11 mouse cellular contexts compared by ENCODE assay signal in the genomic region with DNA sequence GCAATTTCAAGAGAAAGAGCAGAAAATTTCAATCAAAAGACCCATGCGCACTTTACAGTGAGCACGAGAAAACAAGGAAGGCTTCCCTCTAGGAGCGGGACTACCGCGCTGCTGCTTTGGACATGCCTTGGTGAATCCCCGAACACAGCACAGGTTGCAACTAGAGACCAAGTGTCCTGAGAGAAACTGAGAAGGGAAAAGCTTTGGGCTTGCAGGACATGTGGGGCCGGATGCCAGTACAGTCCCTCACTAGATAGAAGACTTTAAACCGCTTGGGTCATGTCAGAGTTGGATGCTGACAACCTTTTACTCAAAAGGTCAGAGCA.
DNase-seq lines count a peak whose midpoint lies in the region; ATAC-seq and TF ChIP-seq lines count a peak whose summit lies in the region.
"Had no signal": no experiment of that assay in that cellular context is flagged by ENCODE, and none has a peak within 500 bp of the region (broad histone marks: within the 10 kb centered on the region; RNA-seq: fewer than 3 reads in every experiment).

No protein-coding gene starts in this region.

- no peak for DNase-seq in embryonic facial prominence, embryonic 11.5 days (ENCODE audit: low spot score)
- DNase-seq in embryonic facial prominence, embryonic 10.5 days (ENCODE audit: low spot score): no peak
- no peak for DNase-seq in midbrain, embryonic 11.5 days (ENCODE audit: low spot score, missing footprints)
- no peak for DNase-seq in midbrain, embryonic 10.5 days (ENCODE audit: low spot score)
- DNase-seq in hindbrain, postnatal 0 days (ENCODE audit: low spot score): no peak
- no peak for DNase-seq in kidney, postnatal 36 days
- no peak for DNase-seq in liver, embryonic 11.5 days (ENCODE audit: low spot score)
- no peak for DNase-seq in adrenal gland, postnatal 14 days

- ATAC-seq in embryonic facial prominence, embryonic 11.5 days (replicated peaks; ENCODE audit: insufficient number of reproducible peaks, low FRiP score, low TSS enrichment, low read depth): peak; percentile 41; the same call in 1 of the 2 replicates
- ATAC-seq in midbrain, embryonic 11.5 days (ENCODE audit: low FRiP score): peak; percentile 7; the same call in 1 of the 2 replicates
- ATAC-seq in hindbrain, postnatal 0 days: peak; percentile 27; the same call in 1 of the 2 replicates
- ATAC-seq in liver, embryonic 11.5 days (replicated peaks; ENCODE audit: low FRiP score): no peak
- ATAC-seq: liver, embryonic 12.5 days; Patski had no signal

- TF ChIP-seq CTCF in hindbrain, postnatal 0 days (IDR thresholded peaks at IDR 0.05; ENCODE audit: low read depth): no peak

- H3K4me1 ChIP-seq in embryonic facial prominence, embryonic 11.5 days (ENCODE audit: control insufficient read depth, insufficient read depth, low read length): no peaks in the 10 kb centered on the region
- peaks cover 15% of the 10 kb centered on the region; the same call in 1 of the 2 replicates for H3K4me1 ChIP-seq in embryonic facial prominence, embryonic 10.5 days
- H3K4me1 ChIP-seq in midbrain, embryonic 11.5 days (ENCODE audit: control insufficient read depth, insufficient read depth, low read length): no peaks in the 10 kb centered on the region
- peaks cover 14% of the 10 kb centered on the region for H3K4me1 ChIP-seq in midbrain, embryonic 10.5 days
- 0 out of 2 replicates have a peak, but pooled peaks cover 3% of the 10 kb centered on the region for H3K4me1 ChIP-seq in hindbrain, postnatal 0 days (ENCODE audit: insufficient read depth, low read length)
- H3K4me1 ChIP-seq in liver, embryonic 11.5 days (replicated peaks; ENCODE audit: control insufficient read depth, insufficient read depth, low read length): no peaks in the 10 kb centered on the region
- H3K4me1 ChIP-seq: liver, embryonic 12.5 days had no signal

- H3K27ac ChIP-seq in embryonic facial prominence, embryonic 11.5 days (replicated peaks; ENCODE audit: low read depth, low read length): no peak overlapping the region
- no peak overlapping the region; the same call in 1 of the 2 replicates for H3K27ac ChIP-seq in embryonic facial prominence, embryonic 10.5 days (replicated peaks)
- no peak overlapping the region for H3K27ac ChIP-seq in midbrain, embryonic 11.5 days (ENCODE audit: low read depth, low read length)
- no peak overlapping the region for H3K27ac ChIP-seq in midbrain, embryonic 10.5 days (replicated peaks)
- H3K27ac ChIP-seq in hindbrain, postnatal 0 days: no peak overlapping the region
- H3K27ac ChIP-seq in liver, embryonic 11.5 days (ENCODE audit: low read depth, low read length): no peak overlapping the region
- H3K27ac ChIP-seq: heart, embryonic 10.5 days; liver, embryonic 12.5 days had no signal

- no peaks in the 10 kb centered on the region for H3K9me3 ChIP-seq in embryonic facial prominence, embryonic 11.5 days (replicated peaks; ENCODE audit: control insufficient read depth, low read length)
- H3K9me3 ChIP-seq in embryonic facial prominence, embryonic 10.5 days: no peaks in the 10 kb centered on the region
- no peaks in the 10 kb centered on the region for H3K9me3 ChIP-seq in midbrain, embryonic 11.5 days (ENCODE audit: control insufficient read depth, low read length)
- no peaks in the 10 kb centered on the region for H3K9me3 ChIP-seq in midbrain, embryonic 10.5 days (replicated peaks)
- H3K9me3 ChIP-seq in hindbrain, postnatal 0 days (ENCODE audit: low read length): no peaks in the 10 kb centered on the region
- H3K9me3 ChIP-seq in liver, embryonic 11.5 days (ENCODE audit: control insufficient read depth, low read length): no peaks in the 10 kb centered on the region
- H3K9me3 ChIP-seq: heart, embryonic 10.5 days; liver, embryonic 12.5 days had no signal

- H3K27me3 ChIP-seq in embryonic facial prominence, embryonic 11.5 days (ENCODE audit: control insufficient read depth, insufficient read depth, low read length): no peaks in the 10 kb centered on the region; the same call in 1 of the 2 replicates
- peaks cover 23% of the 10 kb centered on the region for H3K27me3 ChIP-seq in embryonic facial prominence, embryonic 10.5 days (replicated peaks; ENCODE audit: low read depth, poor library complexity, severe bottlenecking)
- no peaks in the 10 kb centered on the region for H3K27me3 ChIP-seq in midbrain, embryonic 11.5 days (ENCODE audit: control insufficient read depth, insufficient read depth, low read length)
- peaks cover 18% of the 10 kb centered on the region for H3K27me3 ChIP-seq in midbrain, embryonic 10.5 days (ENCODE audit: low read depth, poor library complexity, severe bottlenecking)
- no peaks in the 10 kb centered on the region for H3K27me3 ChIP-seq in hindbrain, postnatal 0 days (ENCODE audit: insufficient read depth, low read length)
- H3K27me3 ChIP-seq in liver, embryonic 11.5 days (replicated peaks; ENCODE audit: control insufficient read depth, insufficient read depth, low read length): no peaks in the 10 kb centered on the region; the same call in 1 of the 2 replicates
- H3K27me3 ChIP-seq: Patski had no signal

- WGBS in embryonic facial prominence, embryonic 11.5 days: 71% methylated on average over 8 of the region's 8 CpGs
- WGBS in embryonic facial prominence, embryonic 10.5 days: 74% methylated on average over 8 of the region's 8 CpGs
- WGBS in midbrain, embryonic 11.5 days: 67% methylated on average over 8 of the region's 8 CpGs
- WGBS in midbrain, embryonic 10.5 days: 76% methylated on average over 8 of the region's 8 CpGs
- 59% methylated on average over 8 of the region's 8 CpGs for WGBS in hindbrain, postnatal 0 days
- 72% methylated on average over 8 of the region's 8 CpGs for WGBS in liver, embryonic 11.5 days

- no peak overlapping the region for H3K9ac ChIP-seq in embryonic facial prominence, embryonic 11.5 days (replicated peaks; ENCODE audit: low read length)
- H3K9ac ChIP-seq in midbrain, embryonic 11.5 days (ENCODE audit: low read length): no peak overlapping the region
- no peak overlapping the region for H3K9ac ChIP-seq in hindbrain, postnatal 0 days (replicated peaks; ENCODE audit: low read length)
- no peak overlapping the region for H3K9ac ChIP-seq in liver, embryonic 11.5 days (ENCODE audit: low read depth, low read length)
- H3K9ac ChIP-seq: liver, embryonic 12.5 days had no signal

- H3K36me3 ChIP-seq in embryonic facial prominence, embryonic 11.5 days (replicated peaks; ENCODE audit: control insufficient read depth, insufficient read depth, low read depth, low read length): no peaks in the 10 kb centered on the region
- H3K36me3 ChIP-seq in embryonic facial prominence, embryonic 10.5 days (replicated peaks): no peaks in the 10 kb centered on the region
- H3K36me3 ChIP-seq in midbrain, embryonic 11.5 days (ENCODE audit: control insufficient read depth, insufficient read depth, low read length): no peaks in the 10 kb centered on the region
- H3K36me3 ChIP-seq in midbrain, embryonic 10.5 days: no peaks in the 10 kb centered on the region
- no peaks in the 10 kb centered on the region for H3K36me3 ChIP-seq in hindbrain, postnatal 0 days (ENCODE audit: insufficient read depth, low read length)
- no peaks in the 10 kb centered on the region for H3K36me3 ChIP-seq in liver, embryonic 11.5 days (ENCODE audit: control insufficient read depth, insufficient read depth, low read length)
- H3K36me3 ChIP-seq: heart, embryonic 10.5 days; liver, embryonic 12.5 days had no signal

- H3K4me3 ChIP-seq in embryonic facial prominence, embryonic 11.5 days (ENCODE audit: low read depth, low read length): no peak overlapping the region
- H3K4me3 ChIP-seq in embryonic facial prominence, embryonic 10.5 days: no peak overlapping the region
- H3K4me3 ChIP-seq in midbrain, embryonic 11.5 days (ENCODE audit: low read depth, low read length): no peak overlapping the region
- H3K4me3 ChIP-seq in midbrain, embryonic 10.5 days: no peak overlapping the region
- no peak overlapping the region for H3K4me3 ChIP-seq in hindbrain, postnatal 0 days (ENCODE audit: low read length)
- H3K4me3 ChIP-seq in liver, embryonic 11.5 days (ENCODE audit: low read depth, low read length): no peak overlapping the region
- H3K4me3 ChIP-seq: liver, embryonic 12.5 days had no signal

- no peak overlapping the region for H3K4me2 ChIP-seq in embryonic facial prominence, embryonic 11.5 days (ENCODE audit: low read depth, low read length)
- H3K4me2 ChIP-seq in midbrain, embryonic 11.5 days: no peak overlapping the region
- H3K4me2 ChIP-seq in hindbrain, postnatal 0 days (ENCODE audit: low read depth, low read length): peak overlapping the region; percentile 49; the same call in 1 of the 2 replicates
- H3K4me2 ChIP-seq in liver, embryonic 11.5 days: no peak overlapping the region
- H3K4me2 ChIP-seq: liver, embryonic 12.5 days had no signal
